Mouse (Mus musculus) limb, embryonic 11.5 days (tissue): ENCODE data around the gene Lmo3. TPM values are rescaled to one million over a fixed set of nuclear protein-coding genes. Genes with fewer than 3 reads are reported as not detected.
A peak's percentile ranks its signal among the peaks of the same experiment; 100 is the strongest.

Experiments
- ATAC-seq: fragments of 200-750 bp; cut with Nextera tagmentation; 2 replicates; pipeline ENCODE4 v1.8.0; 2017; ENCODE audit warnings: low read depth; ENCODE audit not compliant: insufficient number of reproducible peaks, low FRiP score, low TSS enrichment
- DNase-seq: peaks from one replicate; pipeline ENCODE4 v3.0.0-alpha.2; 2015; ENCODE audit warnings: low spot score
- H3K27ac ChIP-seq: fragments of 300-500 bp; sonication (generic); replicated peaks from 2 replicates; pipeline ENCODE4 v1.5.1; 2014; ENCODE audit warnings: low read depth, mild to moderate bottlenecking, low read length
- H3K27me3 ChIP-seq: fragments of 300-500 bp; sonication (generic); 2 replicates; pipeline ENCODE4 v1.6.1; 2014; ENCODE audit warnings: mild to moderate bottlenecking, low read length, mixed read lengths; ENCODE audit not compliant: control insufficient read depth, insufficient read depth
- H3K36me3 ChIP-seq: fragments of 300-500 bp; sonication (generic); 2 replicates; pipeline ENCODE4 v1.6.1; 2014; ENCODE audit warnings: mild to moderate bottlenecking, low read length, moderate library complexity, mixed read lengths; ENCODE audit not compliant: control insufficient read depth, insufficient read depth
- H3K4me1 ChIP-seq: fragments of 300-500 bp; sonication (generic); 2 replicates; pipeline ENCODE4 v1.6.1; 2014; ENCODE audit warnings: low read length, mixed read lengths; ENCODE audit not compliant: control insufficient read depth, insufficient read depth
- H3K4me2 ChIP-seq: fragments of 300-500 bp; sonication (generic); 2 replicates; pipeline ENCODE4 v1.6.1; 2014; ENCODE audit warnings: low read depth, mild to moderate bottlenecking, moderate library complexity; ENCODE audit not compliant: severe bottlenecking
- H3K4me3 ChIP-seq: fragments of 300-500 bp; sonication (generic); 2 replicates; pipeline ENCODE4 v1.5.1; 2014; ENCODE audit warnings: low read depth, low read length
- H3K9ac ChIP-seq: fragments of 300-500 bp; sonication (generic); 2 replicates; pipeline ENCODE4 v1.6.1; 2014; ENCODE audit warnings: mild to moderate bottlenecking, low read length
- H3K9me3 ChIP-seq: fragments of 300-500 bp; sonication (generic); 2 replicates; pipeline ENCODE4 v1.6.1; 2016; ENCODE audit warnings: low read length; ENCODE audit not compliant: control insufficient read depth
- WGBS: fragments of 180-500 bp; shearing (Covaris S2); extraction: QIAGEN DNeasy Blood & Tissue Kit; methylation state at CpG from one replicate; pipeline ENCODE4 v1.1.7; 2014; 5-methylcytosine and 5-hydroxymethylcytosine counted together
- polyA plus RNA-seq: library from polyadenylated mRNA; unstranded; fragments of >200 nt; fragmentation: Nextera tagmentation; extraction: Ambion mirVana; gene quantifications from 2 replicates; pipeline ENCODE4 v1.2.1, GENCODE M21; 2014

Lmo3 gene
- polyA plus RNA-seq, 1 experiment from 2014 or later: 6.1 TPM

GRCm38 (mm10) chr6:138563416-138563815, 18.4 kb downstream of the Lmo3 start:
- 90% methylated on average over 2 of the region's 2 CpGs for WGBS
- Histone ChIP-seq H3K27ac (no peak overlapping the region), H3K4me3 (no peak overlapping the region), H3K9ac (no peak overlapping the region), H3K4me2 (no peak overlapping the region), H3K36me3 (no peaks in the 10 kb centered on the region), H3K9me3 (no peaks in the 10 kb centered on the region), H3K27me3 (no peaks in the 10 kb centered on the region), H3K4me1 (no peaks in the 10 kb centered on the region)
- ATAC-seq (no peak), DNase-seq (no peak)

- Histone ChIP-seq H3K4me1 (no peaks in the 10 kb centered on the region), H3K9me3 (no peaks in the 10 kb centered on the region), H3K27me3 (no peaks in the 10 kb centered on the region), H3K4me3 (no peak overlapping the region), H3K27ac (no peak overlapping the region), H3K36me3 (no peaks in the 10 kb centered on the region), H3K4me2 (no peak overlapping the region), H3K9ac (no peak overlapping the region)
- WGBS: 73% methylated on average over 7 of the region's 7 CpGs
- no peak for ATAC-seq
- no peak for DNase-seq
Measured at GRCm38 (mm10) chr6:138552144-138552543, 29.6 kb downstream of the Lmo3 start.

DNA sequence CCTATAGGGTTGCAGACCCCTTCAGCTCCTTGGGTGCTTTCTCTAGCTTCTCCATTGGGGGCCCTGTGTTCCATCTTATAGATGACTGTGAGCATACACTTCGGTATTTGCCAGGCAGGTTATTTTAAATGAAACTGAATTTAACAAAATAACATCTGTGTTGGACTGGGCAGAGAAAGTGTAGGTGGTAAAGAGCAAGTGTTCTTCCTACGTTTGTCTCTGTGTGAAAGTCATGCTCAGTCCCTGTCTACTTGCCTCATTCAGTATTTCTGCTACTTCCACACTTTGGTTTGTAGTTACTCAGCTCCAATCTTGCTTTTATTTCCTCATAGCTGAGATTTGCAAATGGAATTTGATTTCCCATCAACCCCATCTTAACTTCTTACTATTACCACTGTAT, 46.9 kb downstream of the Lmo3 start:
- no peaks in the 10 kb centered on the region for H3K4me1 ChIP-seq
- H3K9ac ChIP-seq: no peak overlapping the region
- no peak overlapping the region for H3K4me2 ChIP-seq
- no peaks in the 10 kb centered on the region for H3K9me3 ChIP-seq
- H3K27ac ChIP-seq: no peak overlapping the region
- DNase-seq (no peak), ATAC-seq (no peak)
- H3K4me3 ChIP-seq: no peak overlapping the region
- no peaks in the 10 kb centered on the region for H3K27me3 ChIP-seq
- whole genome bisulfite sequencing: 84% methylated on average over 2 of the region's 2 CpGs
- no peaks in the 10 kb centered on the region for H3K36me3 ChIP-seq

GRCm38 (mm10) chr6:138506642-138507041, 75.1 kb downstream of the Lmo3 start:
- Histone ChIP-seq H3K27me3 (no peaks in the 10 kb centered on the region), H3K27ac (no peak overlapping the region), H3K36me3 (no peaks in the 10 kb centered on the region), H3K9ac (no peak overlapping the region), H3K4me2 (no peak overlapping the region), H3K9me3 (no peaks in the 10 kb centered on the region), H3K4me1 (no peaks in the 10 kb centered on the region), H3K4me3 (no peak overlapping the region)
- whole genome bisulfite sequencing: 58% methylated on average over 1 of the region's 1 CpGs
- ATAC-seq (no peak), DNase-seq (no peak)

GRCm38 (mm10) chr6:138503946-138504345, 77.8 kb downstream of the Lmo3 start:
- H3K9ac ChIP-seq: no peak overlapping the region
- no peaks in the 10 kb centered on the region for H3K4me1 ChIP-seq
- no peak for DNase-seq
- ATAC-seq: no peak
- H3K36me3 ChIP-seq: no peaks in the 10 kb centered on the region
- WGBS: 90% methylated on average over 1 of the region's 1 CpGs
- no peaks in the 10 kb centered on the region for H3K27me3 ChIP-seq
- no peak overlapping the region for H3K4me2 ChIP-seq
- H3K4me3 ChIP-seq: no peak overlapping the region
- H3K27ac ChIP-seq: no peak overlapping the region
- no peaks in the 10 kb centered on the region for H3K9me3 ChIP-seq

GRCm38 (mm10) chr6:138482834-138483233, 98.9 kb downstream of the Lmo3 start:
- Histone ChIP-seq H3K27ac (no peak overlapping the region), H3K4me2 (no peak overlapping the region), H3K9ac (no peak overlapping the region), H3K4me1 (no peaks in the 10 kb centered on the region), H3K36me3 (no peaks in the 10 kb centered on the region), H3K9me3 (no peaks in the 10 kb centered on the region), H3K27me3 (no peaks in the 10 kb centered on the region), H3K4me3 (no peak overlapping the region)
- ATAC-seq (peak; percentile 76; the same call in 1 of the 2 replicates), DNase-seq (peak; percentile 36)
- WGBS: 15% methylated on average over 3 of the region's 3 CpGs

- DNase-seq: peak; percentile 86
- no peak overlapping the region for H3K4me3 ChIP-seq
- no peaks in the 10 kb centered on the region for H3K36me3 ChIP-seq
- H3K4me2 ChIP-seq: no peak overlapping the region
- H3K27me3 ChIP-seq: no peaks in the 10 kb centered on the region
- 10% methylated on average over 5 of the region's 5 CpGs for WGBS
- no peak overlapping the region for H3K9ac ChIP-seq
- no peaks in the 10 kb centered on the region for H3K9me3 ChIP-seq
- ATAC-seq: peak; percentile 40; the same call in 1 of the 2 replicates
- no peaks in the 10 kb centered on the region for H3K4me1 ChIP-seq
- H3K27ac ChIP-seq: no peak overlapping the region
Measured at GRCm38 (mm10) chr6:138477611-138478010, 104.2 kb downstream of the Lmo3 start.

DNA sequence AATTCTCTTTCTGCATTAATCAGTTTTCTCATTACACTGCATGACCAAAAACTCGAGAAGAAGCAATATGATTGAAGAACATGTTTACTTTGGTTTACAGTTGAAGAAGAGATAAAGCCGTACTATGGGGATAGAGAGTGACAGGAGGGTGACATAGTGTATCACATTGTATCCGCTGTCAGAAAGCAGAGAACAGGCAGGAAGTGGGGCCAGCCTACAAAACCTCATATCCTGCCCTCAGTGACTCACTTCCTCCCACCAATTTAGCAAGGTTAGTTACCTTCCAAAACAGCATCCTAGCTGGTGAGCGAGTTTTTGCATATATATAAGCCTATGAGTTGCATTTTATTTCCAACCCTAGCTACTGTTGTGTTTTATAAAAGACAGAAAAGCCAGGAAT, 112.6 kb downstream of the Lmo3 start:
- no peaks in the 10 kb centered on the region for H3K36me3 ChIP-seq
- H3K27ac ChIP-seq: no peak overlapping the region
- no peak overlapping the region for H3K9ac ChIP-seq
- no peaks in the 10 kb centered on the region for H3K4me1 ChIP-seq
- 83% methylated on average over 4 of the region's 4 CpGs for WGBS
- H3K9me3 ChIP-seq: no peaks in the 10 kb centered on the region
- no peak overlapping the region for H3K4me2 ChIP-seq
- no peak overlapping the region for H3K4me3 ChIP-seq
- H3K27me3 ChIP-seq: no peaks in the 10 kb centered on the region
- no peak for ATAC-seq
- no peak for DNase-seq

DNA sequence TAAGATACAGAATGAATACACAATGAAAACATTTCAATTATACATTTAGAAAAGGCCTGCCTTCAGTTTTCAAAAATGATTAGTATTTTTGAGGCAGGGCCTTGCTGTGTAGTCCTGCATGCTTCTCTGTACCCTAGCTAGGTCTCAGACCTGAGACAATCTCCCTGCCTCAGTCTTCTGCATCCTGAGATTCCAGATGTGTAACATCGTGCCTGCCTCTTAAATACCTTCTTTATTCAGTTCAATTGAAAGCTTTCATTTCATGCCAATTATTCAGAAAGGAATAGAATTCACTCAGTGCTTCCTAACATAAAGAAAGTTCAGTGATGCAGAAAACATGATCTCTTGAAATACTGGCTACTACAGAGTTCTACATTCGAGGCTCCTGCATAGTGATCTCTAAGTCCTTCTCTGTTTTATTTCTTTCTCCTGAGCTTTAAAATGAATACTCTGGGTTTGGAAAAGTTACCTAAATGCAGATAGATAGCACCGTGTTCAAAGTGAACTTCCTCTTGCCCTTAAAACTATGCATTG, 137.2 kb downstream of the Lmo3 start:
- Histone ChIP-seq H3K4me1 (no peaks in the 10 kb centered on the region), H3K27me3 (no peaks in the 10 kb centered on the region), H3K9me3 (no peaks in the 10 kb centered on the region), H3K4me2 (no peak overlapping the region), H3K9ac (no peak overlapping the region), H3K4me3 (no peak overlapping the region), H3K36me3 (no peaks in the 10 kb centered on the region), H3K27ac (no peak overlapping the region)
- WGBS: 86% methylated on average over 3 of the region's 3 CpGs
- DNase-seq: no peak
- no peak for ATAC-seq
